Mouse (Mus musculus) cerebellum, adult 9-10 months (tissue): ENCODE results near the gene Ecel1.

ENCODE experiments used
- DNase-seq: peaks from one replicate; pipeline ENCODE4 v3.0.0; 2022

The Ecel1 gene

GRCm38 (mm10) chr1:87164796-87165184 is 8.5 kb upstream of the Ecel1 start:
- DNase-seq = no peak

- no peak for DNase-seq
Observed at GRCm38 (mm10) chr1:87164164-87164795, 8.0 kb upstream of the Ecel1 start.

GRCm38 (mm10) chr1:87159396-87159795 is 3.1 kb upstream of the Ecel1 start:
- DNase-seq = no peak

GRCm38 (mm10) chr1:87155531-87156198 is 656 bp downstream of the Ecel1 start:
- DNase-seq = no peak

- DNase-seq = no peak
Observed at GRCm38 (mm10) chr1:87154501-87155120, 1.7 kb downstream of the Ecel1 start.

GRCm38 (mm10) chr1:87153776-87154500 is 2.4 kb downstream of the Ecel1 start:
- no peak for DNase-seq

- no peak for DNase-seq
Observed at GRCm38 (mm10) chr1:87151286-87151685, 5.0 kb downstream of the Ecel1 start.

GRCm38 (mm10) chr1:87149422-87149821 is 6.9 kb downstream of the Ecel1 start:
- no peak for DNase-seq

GRCm38 (mm10) chr1:87143141-87143540 is 13.2 kb downstream of the Ecel1 start:
- DNase-seq = no peak

- DNase-seq = no peak
Observed at GRCm38 (mm10) chr1:87142456-87142855, 13.9 kb downstream of the Ecel1 start.

- no peak for DNase-seq
Observed at GRCm38 (mm10) chr1:87141550-87141949, 14.8 kb downstream of the Ecel1 start.

- no peak for DNase-seq
Observed at GRCm38 (mm10) chr1:87131803-87132202, 24.5 kb downstream of the Ecel1 start.

- DNase-seq = no peak
Observed at GRCm38 (mm10) chr1:87127206-87128030, 28.9 kb downstream of the Ecel1 start.

- DNase-seq = no peak
Observed at GRCm38 (mm10) chr1:87124673-87125072, 31.6 kb downstream of the Ecel1 start, which contains the start of gene Akp3. Akp3 (plus strand) TSS chr1:87124973.

- no peak for DNase-seq
Observed at GRCm38 (mm10) chr1:87114784-87115183, 41.5 kb downstream of the Ecel1 start.

- DNase-seq = no peak
Observed at GRCm38 (mm10) chr1:87111719-87112354, 44.5 kb downstream of the Ecel1 start.

GRCm38 (mm10) chr1:87108564-87108963 is 47.8 kb downstream of the Ecel1 start:
- no peak for DNase-seq

- no peak for DNase-seq
Observed at GRCm38 (mm10) chr1:87106536-87106935, 49.8 kb downstream of the Ecel1 start.

- no peak for DNase-seq
Observed at GRCm38 (mm10) chr1:87103936-87104335, 52.4 kb downstream of the Ecel1 start.

- no peak for DNase-seq
Observed at GRCm38 (mm10) chr1:87102114-87102513, 54.2 kb downstream of the Ecel1 start.

GRCm38 (mm10) chr1:87101411-87101810 is 54.9 kb downstream of the Ecel1 start, which contains the start of gene Alpi:
Alpi (minus strand) TSS chr1:87101606.
- no peak for DNase-seq
